Mouse (Mus musculus) heart, embryonic 16.5 days (tissue): Measurements from ENCODE around the gene H2-T22. TPM values are rescaled to one million over a fixed set of nuclear protein-coding genes. Genes with fewer than 3 reads are reported as not detected.

Source experiments
- ATAC-seq: fragments of 200-750 bp; cut with Nextera tagmentation; replicated peaks from 2 replicates; pipeline ENCODE4 v1.8.0; 2017; ENCODE audit warnings: moderate number of reproducible peaks; ENCODE audit not compliant: insufficient read depth, low FRiP score; ENCODE audit errors: extremely low read depth
- H3K27ac ChIP-seq: fragments of 300-500 bp; sonication (generic); 2 replicates; pipeline ENCODE4 v1.5.1; 2014; ENCODE audit warnings: mild to moderate bottlenecking, low read length, control low read depth, moderate library complexity
- H3K27me3 ChIP-seq: fragments of 300-500 bp; sonication (generic); 2 replicates; pipeline ENCODE4 v1.6.1; 2014; ENCODE audit warnings: low read length, mixed read lengths; ENCODE audit not compliant: control insufficient read depth, insufficient read depth
- H3K36me3 ChIP-seq: fragments of 300-500 bp; sonication (generic); 2 replicates; pipeline ENCODE4 v1.6.1; 2014; ENCODE audit not compliant: control insufficient read depth, insufficient read depth
- H3K4me1 ChIP-seq: fragments of 300-500 bp; sonication (generic); 2 replicates; pipeline ENCODE4 v1.6.1; 2014; ENCODE audit warnings: low read length, mixed read lengths; ENCODE audit not compliant: control insufficient read depth, insufficient read depth
- H3K4me2 ChIP-seq: fragments of 300-500 bp; sonication (generic); 2 replicates; pipeline ENCODE4 v1.6.1; 2014; ENCODE audit warnings: low read depth, mild to moderate bottlenecking, control low read depth, low read length
- H3K4me3 ChIP-seq: fragments of 300-500 bp; sonication (generic); 2 replicates; pipeline ENCODE4 v1.5.1; 2014; ENCODE audit warnings: mild to moderate bottlenecking, control low read depth, low read length
- H3K9ac ChIP-seq: fragments of 300-500 bp; sonication (generic); 2 replicates; pipeline ENCODE4 v1.6.1; 2014; ENCODE audit warnings: low read length, control low read depth
- H3K9me3 ChIP-seq: fragments of 300-500 bp; sonication (generic); replicated peaks from 2 replicates; pipeline ENCODE4 v1.6.1; 2016; ENCODE audit warnings: low read length; ENCODE audit not compliant: control insufficient read depth
- WGBS: fragments of 180-500 bp; shearing (Covaris S2); extraction: QIAGEN DNeasy Blood & Tissue Kit; methylation state at CpG from one replicate; pipeline ENCODE4 v1.1.7; 2014; 5-methylcytosine and 5-hydroxymethylcytosine counted together
- polyA plus RNA-seq: library from polyadenylated mRNA; unstranded; fragments of >200 nt; fragmentation: Nextera tagmentation; extraction: Ambion mirVana; gene quantifications from 2 replicates; pipeline ENCODE4 v1.2.1, GENCODE M21; 2015

H2-T22 gene
- polyA plus RNA-seq, 1 experiment from 2014 or later = 12.6 TPM

DNA sequence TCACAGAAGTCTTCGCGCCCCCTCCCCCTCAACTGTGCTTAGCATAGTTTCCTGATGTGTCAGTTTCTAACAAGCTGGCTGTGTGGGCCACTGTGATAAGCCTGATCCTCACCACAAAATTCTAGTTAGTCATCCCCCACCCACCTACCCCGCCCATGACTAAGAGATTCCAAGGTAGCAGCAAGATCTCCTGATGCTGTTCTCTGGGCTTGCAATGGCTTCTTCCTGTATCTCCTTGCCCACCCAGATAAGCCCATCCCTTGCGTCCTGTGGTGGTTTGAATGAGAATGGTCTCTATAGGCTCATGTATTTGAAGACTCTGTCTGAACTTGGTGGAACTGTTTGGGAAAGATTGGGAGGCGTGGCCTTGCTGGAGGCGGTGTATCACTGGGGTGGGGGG lies 40.6 kb downstream of the H2-T22 start:
- no peak overlapping the region for H3K27ac ChIP-seq
- peaks cover 2% of the 10 kb centered on the region; the same call in 1 of the 2 replicates for H3K9me3 ChIP-seq
- H3K4me3 ChIP-seq = no peak overlapping the region
- H3K9ac ChIP-seq = no peak overlapping the region
- no peaks in the 10 kb centered on the region for H3K27me3 ChIP-seq
- no peak overlapping the region for H3K4me2 ChIP-seq
- peaks cover 13% of the 10 kb centered on the region for H3K4me1 ChIP-seq
- no peaks in the 10 kb centered on the region; the same call in 1 of the 2 replicates for H3K36me3 ChIP-seq
- 90% methylated on average over 6 of the region's 6 CpGs for WGBS
- no peak for ATAC-seq

DNA sequence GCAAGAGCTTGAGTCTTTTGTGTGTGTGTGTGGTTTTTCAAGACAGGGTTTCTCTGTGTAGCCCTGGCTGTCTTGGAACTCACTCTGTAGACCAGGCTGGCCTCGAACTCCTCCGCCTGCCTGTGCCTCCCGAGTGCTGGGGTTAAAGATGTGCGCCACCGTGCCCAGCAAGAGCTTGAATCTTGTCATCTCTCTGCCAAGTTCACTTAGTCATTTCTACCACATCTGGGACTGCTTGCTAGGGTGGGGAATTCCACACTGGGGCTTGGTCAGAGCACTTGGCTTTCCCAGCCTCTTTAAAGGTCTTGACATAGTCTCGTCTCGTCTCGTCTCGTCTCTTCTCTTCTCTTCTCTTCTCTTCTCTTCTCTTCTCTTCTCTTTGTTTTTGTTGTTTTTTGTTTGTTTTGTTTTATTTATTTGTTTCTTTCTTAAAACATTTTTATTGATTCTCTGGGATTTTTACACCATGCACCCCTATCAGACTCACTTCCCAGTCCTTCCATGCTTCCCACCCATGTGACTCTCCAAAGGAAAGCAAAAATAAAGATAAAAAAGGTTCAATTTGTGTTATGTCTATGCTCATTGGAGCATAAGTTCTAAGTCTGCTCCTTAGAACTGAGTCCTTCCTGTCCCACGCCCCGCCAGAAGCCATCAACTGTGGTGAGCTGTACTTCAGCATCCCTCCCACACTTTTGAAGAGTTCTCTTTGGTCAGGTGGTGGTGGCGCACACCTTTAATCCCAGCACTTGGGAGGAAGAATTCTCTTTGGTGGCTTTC lies 41.2 kb downstream of the H2-T22 start:
- no peak overlapping the region for H3K9ac ChIP-seq
- no peak for ATAC-seq
- H3K4me1 ChIP-seq = peaks cover 13% of the 10 kb centered on the region
- 93% methylated on average over 12 of the region's 12 CpGs for WGBS
- H3K36me3 ChIP-seq = no peaks in the 10 kb centered on the region
- H3K4me3 ChIP-seq = no peak overlapping the region
- no peak overlapping the region for H3K27ac ChIP-seq
- no peaks in the 10 kb centered on the region for H3K27me3 ChIP-seq
- 0 out of 2 replicates have a peak, but pooled peaks cover 2% of the 10 kb centered on the region for H3K9me3 ChIP-seq
- no peak overlapping the region for H3K4me2 ChIP-seq

DNA sequence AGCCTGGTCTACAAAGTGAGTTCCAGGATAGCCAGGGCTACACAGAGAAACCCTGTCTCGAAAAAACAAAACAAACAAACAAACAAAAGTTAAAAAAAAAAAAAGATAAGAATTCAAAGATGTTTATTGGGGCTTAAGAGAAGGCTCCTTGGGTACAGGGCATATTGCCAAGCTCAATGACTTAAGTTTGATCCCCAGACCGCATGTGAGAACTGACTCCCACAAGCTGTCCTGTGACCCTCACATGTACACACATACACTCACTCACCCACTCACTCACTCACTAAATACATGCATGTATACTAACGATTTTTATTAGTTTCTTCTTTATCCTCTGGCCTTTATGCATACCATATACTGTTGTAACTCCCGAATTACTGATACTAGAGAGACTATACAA lies 42.2 kb downstream of the H2-T22 start:
- H3K27me3 ChIP-seq = no peaks in the 10 kb centered on the region
- H3K4me1 ChIP-seq = peaks cover 15% of the 10 kb centered on the region
- WGBS = 86% methylated on average over 4 of the region's 4 CpGs
- H3K27ac ChIP-seq = no peak overlapping the region
- H3K4me2 ChIP-seq = no peak overlapping the region
- 0 out of 2 replicates have a peak, but pooled peaks cover 2% of the 10 kb centered on the region for H3K9me3 ChIP-seq
- H3K4me3 ChIP-seq = no peak overlapping the region
- ATAC-seq = no peak
- H3K9ac ChIP-seq = no peak overlapping the region
- no peaks in the 10 kb centered on the region for H3K36me3 ChIP-seq

DNA sequence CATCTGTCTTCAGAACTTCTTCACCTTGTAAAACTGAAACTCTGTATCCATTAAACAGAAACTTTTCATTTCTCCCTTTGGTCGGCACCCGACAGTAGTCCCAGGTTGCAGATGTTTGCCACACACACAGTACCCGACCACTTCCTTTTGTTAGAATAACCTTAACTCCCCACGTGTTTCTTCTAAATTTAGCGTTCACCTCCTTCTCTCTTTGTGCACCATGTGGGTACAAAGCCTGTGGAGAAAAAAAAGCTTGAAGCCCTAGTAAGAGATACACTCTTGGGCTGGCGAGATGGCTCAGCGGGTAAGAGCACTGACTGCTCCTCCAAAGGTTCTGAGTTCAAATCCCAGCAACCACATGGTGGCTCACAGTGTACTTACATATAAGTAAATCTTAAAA lies 43.2 kb downstream of the H2-T22 start:
- Histone ChIP-seq H3K36me3 (no peaks in the 10 kb centered on the region), H3K4me1 (peaks cover 20% of the 10 kb centered on the region), H3K4me3 (no peak overlapping the region), H3K27me3 (no peaks in the 10 kb centered on the region), H3K9me3 (0 out of 2 replicates have a peak, but pooled peaks cover 2% of the 10 kb centered on the region), H3K9ac (no peak overlapping the region), H3K4me2 (no peak overlapping the region; the same call in 1 of the 2 replicates), H3K27ac (no peak overlapping the region)
- WGBS = 51% methylated on average over 7 of the region's 7 CpGs
- no peak for ATAC-seq

DNA sequence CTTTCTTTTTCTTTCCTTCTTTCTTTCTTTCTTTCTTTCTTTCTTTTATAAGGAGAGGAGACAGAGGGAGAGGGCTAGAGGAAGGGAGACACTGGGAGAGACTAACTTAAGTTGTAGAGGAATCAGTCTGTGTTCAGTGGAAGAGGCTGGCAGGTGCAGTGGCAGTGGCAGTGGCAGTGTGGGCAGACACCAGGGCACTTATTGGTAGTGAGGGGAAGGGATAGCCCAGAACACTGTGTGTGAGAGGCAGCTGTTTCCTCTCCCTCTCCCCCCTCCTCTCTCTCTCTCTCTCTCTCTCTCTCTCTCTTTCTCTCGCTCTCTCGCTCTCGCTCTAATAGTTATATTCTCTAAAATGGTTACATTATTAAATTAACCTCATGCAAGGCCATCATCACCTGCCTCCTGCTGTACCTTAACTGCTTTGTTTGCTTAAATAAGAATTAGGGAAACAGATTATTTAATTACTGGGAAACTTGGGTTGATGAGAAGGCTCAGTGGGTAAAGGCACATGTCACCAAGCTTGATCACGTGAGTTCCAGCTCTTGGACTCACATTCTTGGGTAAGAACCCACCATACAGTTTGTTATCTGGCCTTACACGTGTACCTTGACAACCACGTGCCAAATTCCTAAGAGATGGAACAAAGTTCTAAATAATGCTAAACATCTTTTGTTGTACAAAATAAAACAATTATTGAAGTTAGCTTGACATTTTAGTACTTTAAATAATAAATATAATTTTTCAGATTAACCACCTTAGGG lies 43.8 kb downstream of the H2-T22 start:
- H3K27me3 ChIP-seq = no peaks in the 10 kb centered on the region
- H3K4me1 ChIP-seq = peaks cover 20% of the 10 kb centered on the region
- H3K9me3 ChIP-seq = 0 out of 2 replicates have a peak, but pooled peaks cover 2% of the 10 kb centered on the region
- no peak overlapping the region for H3K4me3 ChIP-seq
- no peak for ATAC-seq
- no peak overlapping the region for H3K9ac ChIP-seq
- 67% methylated on average over 6 of the region's 6 CpGs for WGBS
- no peak overlapping the region for H3K27ac ChIP-seq
- no peak overlapping the region for H3K4me2 ChIP-seq
- no peaks in the 10 kb centered on the region for H3K36me3 ChIP-seq

DNA sequence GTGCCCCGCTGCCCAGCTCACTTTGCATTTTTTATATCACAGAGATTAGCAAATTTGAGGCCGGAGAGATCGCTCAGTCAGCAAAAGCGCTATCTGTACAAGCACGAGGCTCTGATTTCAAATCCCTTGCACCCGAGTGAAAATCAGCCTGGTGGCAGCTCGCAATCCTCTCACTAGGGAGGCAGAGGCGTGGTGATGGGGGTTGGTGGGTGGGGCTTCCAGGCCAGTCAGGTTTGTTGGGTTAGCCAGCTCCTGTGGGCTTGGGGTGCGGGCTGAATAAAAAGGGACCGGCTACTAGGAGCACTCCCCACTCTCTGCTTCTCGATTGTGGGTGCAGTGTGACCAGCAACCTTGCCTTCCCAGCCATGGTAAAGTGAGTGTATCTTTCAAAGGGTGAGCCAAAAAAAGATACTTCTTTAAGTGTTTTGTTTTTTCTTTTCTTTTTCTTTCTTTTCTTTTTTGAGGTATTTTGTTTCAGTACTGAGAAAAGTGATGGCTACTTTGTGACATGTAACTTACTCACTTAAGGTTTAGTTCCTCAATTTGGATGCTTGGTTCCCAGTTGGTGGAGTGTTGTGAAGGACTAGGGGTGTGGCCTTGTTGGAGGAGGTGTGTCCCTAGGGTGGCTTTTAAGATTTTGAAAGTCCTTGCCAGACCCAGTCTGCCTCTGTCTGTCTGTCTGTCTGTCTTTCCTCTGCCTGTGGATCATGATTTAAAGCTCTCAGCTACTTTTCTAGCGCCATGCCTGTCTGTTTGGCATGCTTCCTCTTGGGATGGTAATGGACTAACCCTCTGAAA lies 44.6 kb downstream of the H2-T22 start:
- WGBS = 61% methylated on average over 12 of the region's 12 CpGs
- no peaks in the 10 kb centered on the region for H3K27me3 ChIP-seq
- peaks cover 20% of the 10 kb centered on the region for H3K4me1 ChIP-seq
- no peaks in the 10 kb centered on the region for H3K36me3 ChIP-seq
- 0 out of 2 replicates have a peak, but pooled peaks cover 2% of the 10 kb centered on the region for H3K9me3 ChIP-seq
- no peak overlapping the region for H3K27ac ChIP-seq
- no peak overlapping the region for H3K9ac ChIP-seq
- no peak overlapping the region for H3K4me3 ChIP-seq
- no peak overlapping the region for H3K4me2 ChIP-seq
- no peak for ATAC-seq

DNA sequence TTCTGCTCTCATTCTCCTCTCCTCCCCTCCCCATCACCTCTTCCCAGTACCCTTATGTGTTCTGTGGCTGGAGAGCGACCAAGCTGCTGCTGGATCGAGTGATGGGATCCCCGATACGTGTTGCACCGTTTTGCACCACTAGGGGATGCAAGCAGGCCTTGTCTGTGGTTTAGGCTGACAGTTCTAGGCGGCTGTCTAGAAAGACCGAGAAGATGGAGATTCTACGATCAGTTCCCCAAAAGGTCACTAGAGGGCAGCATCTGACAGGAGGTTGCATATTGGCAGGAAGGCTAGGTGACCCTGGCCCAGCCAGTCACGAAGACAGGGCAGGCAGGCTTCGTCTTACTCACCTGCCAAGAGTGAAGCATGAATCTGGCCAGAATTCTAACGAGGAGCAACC lies 45.6 kb downstream of the H2-T22 start:
- Histone ChIP-seq H3K36me3 (no peaks in the 10 kb centered on the region), H3K9ac (no peak overlapping the region), H3K27me3 (no peaks in the 10 kb centered on the region), H3K4me1 (peaks cover 20% of the 10 kb centered on the region), H3K4me2 (no peak overlapping the region), H3K4me3 (no peak overlapping the region), H3K27ac (no peak overlapping the region), H3K9me3 (0 out of 2 replicates have a peak, but pooled peaks cover under 1% of the 10 kb centered on the region)
- peak; percentile 64 for ATAC-seq
- WGBS = 4% methylated on average over 11 of the region's 11 CpGs

DNA sequence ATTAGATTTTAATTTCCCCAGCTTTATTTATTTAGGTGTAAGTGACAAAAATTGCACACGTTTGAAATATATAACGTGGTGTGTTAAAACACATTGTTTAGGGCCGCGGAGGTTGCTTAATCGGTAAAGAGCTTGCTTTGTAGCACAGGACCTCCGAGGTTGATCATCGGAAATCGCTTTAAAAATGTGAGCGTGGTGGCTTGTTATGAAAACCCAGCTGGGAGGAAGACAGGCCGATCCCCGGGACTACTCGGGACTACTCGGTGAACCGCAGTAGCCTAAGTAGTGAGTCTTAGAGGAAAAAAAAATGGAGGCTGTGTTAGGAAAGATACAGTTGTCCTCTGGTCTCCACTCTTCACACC lies 47.7 kb downstream of the H2-T22 start:
- Histone ChIP-seq H3K4me3 (peak overlapping the region; percentile 81), H3K36me3 (no peaks in the 10 kb centered on the region), H3K9me3 (no peaks in the 10 kb centered on the region), H3K9ac (peak overlapping the region; percentile 75), H3K27me3 (no peaks in the 10 kb centered on the region), H3K27ac (peak overlapping the region; percentile 69), H3K4me2 (peak overlapping the region; percentile 94), H3K4me1 (peaks cover 20% of the 10 kb centered on the region)
- WGBS = 4% methylated on average over 14 of the region's 14 CpGs
- ATAC-seq = no peak
